Mouse (Mus musculus) right cerebral cortex, postnatal 36 days (tissue): Measurements from ENCODE around the gene Gpat2.

Source experiments
- DNase-seq, 2 experiments: peaks; one replicate each; pipeline ENCODE4 v3.0.0; 2022; ENCODE audit warnings: low spot score in 2 of 2, mixed read lengths in 1 of 2

Gpat2 gene

DNA sequence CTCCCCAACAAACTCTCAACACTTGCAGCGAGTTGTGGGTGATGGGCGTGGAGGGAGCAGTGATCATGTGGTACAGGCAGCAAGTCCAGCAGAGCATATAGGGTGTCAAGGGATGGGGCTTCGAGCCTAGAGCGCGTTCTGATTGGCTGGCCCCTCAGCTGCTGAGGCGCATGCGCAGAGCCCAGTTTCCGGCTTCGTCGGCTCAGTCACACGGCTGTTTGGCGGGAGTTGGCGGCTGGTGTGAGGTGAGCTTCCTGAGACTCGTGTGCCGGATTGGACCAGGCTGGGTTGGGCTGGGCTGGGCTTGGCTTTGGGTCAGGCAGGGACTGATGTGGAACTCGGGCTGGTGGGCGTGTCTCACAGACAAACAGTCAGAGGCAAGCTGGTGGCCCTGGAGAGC lies at the start of gene Gpat2:
Gpat2 (plus strand) TSS at position 223 of the 400 bp plus-strand sequence.
- DNase-seq: no peak

DNA sequence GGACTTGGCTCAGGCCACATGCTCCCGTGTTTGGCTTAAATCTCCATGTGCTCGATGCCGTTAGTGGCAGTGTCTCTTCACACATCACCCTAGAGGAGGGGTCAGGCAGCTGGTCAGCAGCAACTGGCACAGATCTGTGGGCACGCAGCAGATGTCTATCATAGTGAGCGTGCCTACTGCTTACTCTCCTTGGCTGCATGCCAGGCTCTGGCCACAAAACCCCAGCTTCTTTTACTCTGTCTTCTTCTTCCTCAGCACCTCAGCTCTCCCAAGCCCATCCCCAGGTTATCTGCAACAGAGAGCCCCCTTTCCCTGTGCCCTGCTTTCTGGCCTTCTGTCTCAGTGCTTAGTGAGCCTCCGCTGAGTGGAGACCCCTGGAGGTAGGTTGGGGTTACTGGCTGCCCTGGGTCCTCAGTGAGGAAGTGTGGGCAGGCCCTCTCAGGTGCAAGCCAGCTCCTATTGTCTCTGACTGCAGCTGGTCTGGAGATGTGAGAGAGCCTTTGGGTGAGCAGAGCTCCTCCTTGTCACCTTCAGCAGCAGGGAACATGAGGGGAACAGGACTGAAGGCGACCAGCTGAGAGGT lies 49.1 kb upstream of the Gpat2 start:
- no peak for DNase-seq

- DNase-seq: no peak
These were observed 48.5 kb upstream of the Gpat2 start for GRCm38 (mm10) chr2:127376423-127377051.

DNA sequence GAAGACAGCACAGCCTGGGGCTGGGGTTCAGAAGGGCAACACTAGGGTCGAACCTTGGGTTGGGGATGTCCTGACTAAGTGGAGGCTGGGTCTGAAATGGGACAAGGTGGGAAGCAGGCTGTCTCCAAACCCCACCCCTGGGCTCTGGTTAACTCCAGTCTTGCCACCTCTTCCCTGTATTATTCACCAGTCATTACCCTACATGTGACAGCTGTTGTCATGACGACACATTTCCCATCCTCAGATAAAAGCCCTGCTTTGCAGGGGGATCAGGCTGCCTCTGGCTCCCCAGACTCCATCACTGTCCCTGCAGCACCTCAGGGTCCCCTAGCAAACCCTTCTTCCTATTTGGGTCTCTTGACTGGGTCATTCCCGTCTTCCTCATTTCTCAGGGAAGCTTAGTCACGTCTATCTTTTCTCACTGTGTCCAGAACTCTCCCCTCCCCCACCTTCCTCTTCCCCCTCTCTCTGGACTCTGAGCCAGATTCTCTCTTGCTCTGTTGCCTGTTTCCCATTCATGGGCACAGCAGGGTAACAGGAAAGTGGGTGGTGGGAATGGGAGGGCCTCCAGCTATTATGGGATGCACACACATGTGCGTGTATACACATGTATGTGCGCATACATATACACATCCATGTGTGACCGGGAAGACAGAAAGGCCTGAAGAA lies 46.9 kb upstream of the Gpat2 start:
- no peak for DNase-seq

DNA sequence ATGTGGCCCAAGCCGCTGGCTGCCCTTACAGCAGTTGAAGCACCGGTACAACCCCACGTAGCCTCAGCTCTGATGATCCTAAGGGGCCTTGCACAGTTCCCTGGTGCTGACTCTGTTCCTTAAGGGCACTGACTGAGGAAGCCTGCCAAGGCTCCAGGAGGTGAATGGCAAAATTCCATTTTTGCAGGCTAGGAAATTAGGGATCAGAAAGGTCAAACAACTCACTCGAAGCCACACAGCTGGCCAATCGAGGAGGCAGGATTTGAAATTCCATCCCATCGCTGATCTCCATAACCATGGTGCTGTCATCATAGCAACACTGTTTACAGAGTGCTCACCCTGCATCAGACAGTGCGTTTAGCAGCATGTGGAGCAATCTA lies 46.4 kb upstream of the Gpat2 start:
- DNase-seq: no peak

GRCm38 (mm10) chr2:127379250-127379649 lies 45.7 kb upstream of the Gpat2 start:
- no peak for DNase-seq

DNA sequence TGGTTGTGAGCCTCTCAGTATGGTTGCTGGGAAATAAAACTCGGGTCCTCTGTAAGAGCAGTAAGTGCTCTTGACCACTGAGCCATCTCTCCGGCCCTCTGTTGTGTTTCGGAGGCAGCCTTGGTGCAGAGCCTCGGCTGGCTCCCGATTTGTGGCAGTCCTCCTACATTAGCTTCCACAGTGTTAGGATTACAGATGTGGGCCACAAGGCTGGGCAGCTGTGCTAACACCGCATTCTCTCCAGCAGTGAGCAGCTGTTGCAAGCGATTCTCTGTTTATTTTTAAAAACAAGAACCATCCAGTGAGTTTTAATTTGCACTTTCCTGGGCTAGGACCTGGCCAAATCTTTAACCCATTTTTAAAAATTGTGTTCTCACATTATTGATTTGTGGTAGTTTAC lies 41.1 kb upstream of the Gpat2 start:
- DNase-seq: no peak

DNA sequence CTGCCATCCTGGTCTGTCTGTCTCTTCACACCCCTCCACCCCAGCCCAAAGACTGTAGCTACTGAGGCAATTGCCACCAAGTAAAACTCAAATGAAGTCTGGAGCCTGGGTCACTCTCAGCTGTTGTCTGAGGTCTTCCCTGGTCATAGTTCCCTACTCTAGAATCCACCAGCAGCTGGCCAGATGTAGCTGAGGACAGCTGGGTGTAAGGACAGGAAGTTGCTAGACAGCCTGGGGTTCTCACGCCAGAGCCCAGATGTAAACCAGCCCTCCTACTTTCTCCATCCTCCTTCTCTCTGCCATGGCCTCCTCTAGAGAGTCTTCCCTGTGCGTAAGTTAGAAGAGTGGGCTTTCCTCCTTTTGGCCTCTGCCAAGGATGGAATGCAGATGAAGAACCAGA lies 37.5 kb upstream of the Gpat2 start:
- no peak for DNase-seq

- no peak for DNase-seq
These were observed 34.6 kb upstream of the Gpat2 start for GRCm38 (mm10) chr2:127390352-127390751.

DNA sequence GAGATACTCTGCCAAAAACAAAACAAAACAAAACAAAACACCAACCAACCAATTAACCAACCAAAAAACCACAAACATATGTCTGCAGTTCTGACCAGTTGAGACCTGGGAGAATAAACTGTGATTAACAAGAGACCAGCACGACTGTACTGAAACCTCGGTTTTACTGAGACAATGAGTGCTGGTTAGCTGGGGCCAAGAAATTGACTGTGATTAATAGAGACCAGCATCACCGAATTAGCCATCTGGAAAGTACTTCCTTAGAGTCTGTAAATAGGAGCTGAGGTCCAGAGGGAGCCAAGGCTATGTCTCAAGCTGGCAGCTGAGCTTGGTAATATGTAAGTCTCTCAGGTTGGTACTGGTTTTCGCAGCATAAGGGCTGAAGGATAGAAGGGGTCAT lies 34.2 kb upstream of the Gpat2 start:
- DNase-seq: no peak

- DNase-seq: no peak
These were observed 33.7 kb upstream of the Gpat2 start for GRCm38 (mm10) chr2:127391323-127391722.

DNA sequence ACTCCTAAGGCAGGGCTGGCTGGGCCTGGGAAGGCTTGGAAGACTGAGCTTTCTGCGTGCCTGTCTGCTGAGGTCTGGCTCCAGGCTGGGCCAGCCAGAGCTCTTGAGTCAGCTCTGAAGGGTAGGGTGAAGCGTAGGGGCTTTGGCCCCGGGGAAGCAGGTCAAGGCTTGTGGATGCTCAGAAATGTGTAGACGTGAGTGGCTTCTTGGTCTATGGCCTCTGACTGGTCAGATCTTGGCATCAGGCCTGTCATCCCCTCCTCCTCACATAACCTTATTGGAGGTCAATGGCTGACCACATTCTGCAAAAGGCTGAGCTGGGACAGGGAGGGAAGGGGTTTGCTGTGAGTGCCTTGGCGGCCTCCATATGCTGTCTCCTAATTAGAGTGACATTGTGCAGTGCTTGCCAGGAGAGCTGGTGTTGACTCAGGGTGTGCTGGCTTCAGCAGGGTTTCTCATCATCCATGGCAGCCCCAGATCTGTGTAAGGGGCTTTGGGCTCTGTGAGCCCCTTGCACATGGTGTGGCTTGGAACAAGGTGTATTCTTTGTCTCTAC lies 30.3 kb upstream of the Gpat2 start:
- DNase-seq: no peak

DNA sequence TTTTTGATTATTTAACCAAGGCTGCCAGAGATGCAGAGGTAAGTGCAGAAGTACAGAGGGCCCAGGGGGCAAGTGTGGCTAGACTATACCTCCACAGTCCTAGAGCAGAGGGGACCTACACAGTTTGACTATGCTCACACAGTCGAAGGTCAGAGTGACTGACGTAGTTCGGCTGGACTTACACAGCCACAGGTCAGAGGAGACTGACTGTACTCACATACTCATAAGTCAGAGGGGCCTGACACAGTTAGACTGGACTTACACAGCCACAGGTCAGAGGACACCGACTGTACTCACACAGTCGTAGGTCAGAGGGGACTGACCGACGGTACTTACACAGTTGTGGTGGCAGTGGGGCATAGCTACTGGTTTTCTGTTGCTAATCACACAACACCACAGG lies 26.3 kb upstream of the Gpat2 start:
- no peak for DNase-seq

GRCm38 (mm10) chr2:127411126-127411525 lies 13.9 kb upstream of the Gpat2 start:
- no peak for DNase-seq

- DNase-seq: no peak
These were observed 9.2 kb upstream of the Gpat2 start for GRCm38 (mm10) chr2:127415806-127416205.

DNA sequence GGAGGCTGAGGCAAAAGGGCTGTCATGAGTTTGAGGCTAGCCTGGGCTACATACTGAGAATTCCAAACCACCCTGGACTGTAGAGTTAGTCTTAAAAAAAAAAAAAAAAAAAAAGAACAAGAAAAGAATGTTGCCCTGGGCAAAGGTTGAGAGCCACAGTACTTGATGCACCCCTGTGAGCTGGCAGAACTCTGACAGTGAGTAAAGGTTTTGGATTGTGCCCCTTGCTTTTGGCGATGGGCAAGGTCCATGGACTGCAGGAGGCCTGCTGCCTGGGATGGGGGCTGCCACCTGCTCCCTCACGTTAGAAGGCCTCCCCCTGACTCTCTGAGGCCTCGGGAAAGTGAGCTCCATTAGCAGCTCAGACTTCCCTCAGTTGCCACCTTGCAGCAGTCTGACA lies 8.3 kb upstream of the Gpat2 start:
- no peak for DNase-seq

DNA sequence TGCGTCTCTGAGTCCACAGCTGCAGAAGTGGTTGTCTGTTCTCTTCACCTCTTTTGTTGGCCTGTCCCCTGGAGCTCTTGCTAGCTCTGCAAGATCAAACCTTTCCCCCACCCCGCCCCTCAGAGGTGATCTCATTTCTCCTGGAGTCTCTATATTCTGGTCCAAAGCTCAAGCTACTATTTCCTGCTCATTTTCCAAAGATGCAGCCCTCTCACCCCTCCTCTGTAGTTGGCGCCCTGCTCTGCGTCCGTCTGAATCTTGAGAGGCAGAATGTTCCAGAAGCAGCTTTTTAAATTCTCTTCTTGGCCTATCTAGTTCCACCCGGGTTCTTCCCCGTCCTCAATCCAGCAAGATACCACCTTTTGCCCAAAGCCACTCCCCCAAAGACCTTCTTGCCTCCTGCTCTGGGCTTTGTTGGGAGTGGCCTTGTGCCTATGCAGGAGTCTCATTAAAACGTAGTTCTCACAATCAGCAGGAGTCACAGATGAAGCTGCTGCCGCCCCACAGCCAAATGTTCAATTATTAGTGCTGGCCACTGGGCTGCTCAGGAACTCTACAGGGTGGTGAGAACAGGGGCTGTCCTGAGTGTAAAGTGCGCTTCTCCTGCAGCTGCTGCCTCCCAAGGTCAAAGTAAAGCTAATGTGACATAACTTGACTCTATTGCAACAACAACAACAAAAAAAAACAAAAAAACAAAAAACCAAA lies 6.6 kb upstream of the Gpat2 start:
- no peak for DNase-seq

GRCm38 (mm10) chr2:127430238-127430637 lies 5.2 kb downstream of the Gpat2 start:
- DNase-seq: peak; percentile 25 to 39

- no peak for DNase-seq
These were observed 8.7 kb downstream of the Gpat2 start for GRCm38 (mm10) chr2:127433487-127434295.

DNA sequence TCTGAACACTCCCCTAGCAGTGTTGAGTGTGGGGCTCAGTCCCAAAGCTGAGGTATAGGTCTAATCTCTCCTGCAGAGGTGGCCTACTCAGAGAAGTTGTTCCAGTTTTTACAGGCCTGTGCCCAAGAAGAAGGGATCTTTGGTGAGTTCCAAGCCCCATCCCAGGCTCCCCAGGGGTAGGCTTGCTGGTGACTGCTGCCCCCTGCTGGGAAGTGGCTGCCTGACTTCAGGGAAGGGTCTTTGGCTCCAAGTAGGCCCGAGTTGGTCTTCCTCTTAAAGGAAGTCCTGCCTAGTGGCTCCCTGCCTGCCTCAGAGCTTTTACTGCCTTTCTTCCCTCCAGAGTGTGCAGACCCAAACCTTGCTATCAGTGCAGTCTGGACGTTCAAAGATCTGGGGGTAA lies 10.1 kb downstream of the Gpat2 start:
- no peak for DNase-seq

GRCm38 (mm10) chr2:127435554-127435953 lies 10.6 kb downstream of the Gpat2 start:
- no peak for DNase-seq

- DNase-seq: peak in 1 of 2 experiments; percentile 34
These were observed 12.7 kb downstream of the Gpat2 start for GRCm38 (mm10) chr2:127437697-127438096.
